Mouse (Mus musculus) CD4-positive helper T cell, adult 2 months (primary cell): ENCODE measurements around the gene Trabd2b.

Experiments used
- DNase-seq: peaks from one replicate; pipeline ENCODE4 v3.0.0-alpha.2; 2012; ENCODE audit warnings: low read depth, missing footprints, low spot score

Trabd2b gene

DNA sequence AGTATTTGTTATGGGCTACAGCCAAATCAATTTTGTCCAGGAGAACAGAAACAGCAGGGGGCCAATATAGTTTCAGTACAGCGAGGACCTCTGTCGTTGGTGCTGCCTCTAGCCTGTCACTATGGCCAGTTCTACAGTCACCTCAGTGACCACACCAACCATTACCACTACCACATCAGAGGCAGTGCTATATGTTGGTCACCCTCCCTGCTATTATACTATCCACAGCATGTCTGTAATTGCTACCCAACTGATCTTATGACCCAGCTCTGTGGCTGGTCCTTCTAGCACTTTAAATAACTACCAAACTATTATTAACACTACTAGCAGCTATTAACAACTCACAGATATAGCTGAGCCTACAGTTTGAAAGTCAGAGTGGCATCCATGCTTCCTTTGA is 87.5 kb downstream of the Trabd2b start:
- DNase-seq = no peak

DNA sequence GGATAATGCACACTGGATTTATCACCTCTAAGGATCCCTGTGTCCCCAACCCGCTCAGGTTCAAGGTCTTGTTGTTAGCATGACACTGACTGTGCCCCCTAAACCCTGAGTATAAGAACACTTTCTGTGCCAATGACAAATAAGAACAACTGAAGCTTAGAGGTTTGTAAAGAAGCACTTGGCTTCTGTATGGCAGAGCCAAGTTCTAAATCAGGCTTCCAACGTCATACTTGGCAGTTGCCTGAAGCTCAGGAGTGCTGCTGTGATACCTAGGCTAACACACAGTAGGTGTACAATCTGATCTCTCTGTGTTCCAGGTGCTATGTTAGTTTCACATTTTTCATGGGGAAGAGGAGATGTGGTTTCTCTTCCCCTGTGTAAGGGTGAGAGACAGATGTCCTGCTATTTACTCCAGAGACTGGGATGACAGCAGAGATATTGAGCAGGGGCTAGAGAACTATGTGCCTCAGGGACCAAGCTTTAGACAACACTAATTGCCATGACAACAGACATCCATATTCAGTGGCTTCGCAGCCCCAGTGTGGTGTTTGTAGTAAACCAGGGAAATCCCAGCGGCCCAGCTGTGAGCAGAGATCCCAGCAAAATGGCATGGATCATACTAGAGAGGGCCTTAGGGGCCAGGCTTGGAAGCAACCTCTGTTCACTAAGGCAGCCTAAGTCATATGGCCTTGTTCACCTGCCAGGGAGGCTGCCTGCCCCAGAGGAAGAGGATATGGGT is 89.3 kb downstream of the Trabd2b start:
- DNase-seq = no peak

DNA sequence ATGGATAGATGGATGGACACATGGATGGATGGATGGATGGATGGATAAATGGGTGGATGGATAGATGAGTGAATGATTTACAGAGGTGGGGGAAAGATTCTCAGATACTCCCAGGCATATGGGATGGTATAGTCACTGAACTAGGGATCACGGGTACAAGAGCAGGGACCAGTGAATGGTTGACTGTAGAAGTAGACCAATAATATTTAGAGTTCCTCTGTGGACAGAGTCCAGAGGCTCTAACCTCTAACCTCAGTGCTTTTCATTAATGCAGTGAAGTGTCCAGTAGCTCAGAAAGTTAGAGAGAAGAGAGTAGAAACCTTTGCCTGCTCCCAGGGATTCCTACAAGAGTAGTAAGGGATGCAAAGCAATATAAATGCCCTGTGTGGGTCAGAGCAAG is 93.1 kb downstream of the Trabd2b start:
- no peak for DNase-seq

DNA sequence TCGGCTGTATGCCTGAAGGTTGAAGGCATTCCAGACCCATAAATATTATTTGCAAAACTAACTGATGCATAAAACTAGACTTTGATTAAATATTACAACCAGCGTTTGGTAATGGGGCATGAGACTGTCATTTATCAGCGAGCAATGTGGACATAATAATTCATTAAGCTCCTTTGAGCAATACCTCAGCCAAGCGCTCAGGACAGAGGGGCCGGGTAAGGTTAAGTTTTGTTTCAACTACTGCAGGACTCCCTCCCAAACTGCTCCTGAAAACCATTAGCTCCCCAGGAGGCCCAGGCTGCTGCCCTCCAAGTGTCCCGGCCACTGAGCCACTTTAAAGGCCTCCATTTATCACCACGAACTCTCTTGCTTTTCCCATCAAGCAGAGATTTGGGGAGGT is 93.8 kb downstream of the Trabd2b start:
- no peak for DNase-seq

DNA sequence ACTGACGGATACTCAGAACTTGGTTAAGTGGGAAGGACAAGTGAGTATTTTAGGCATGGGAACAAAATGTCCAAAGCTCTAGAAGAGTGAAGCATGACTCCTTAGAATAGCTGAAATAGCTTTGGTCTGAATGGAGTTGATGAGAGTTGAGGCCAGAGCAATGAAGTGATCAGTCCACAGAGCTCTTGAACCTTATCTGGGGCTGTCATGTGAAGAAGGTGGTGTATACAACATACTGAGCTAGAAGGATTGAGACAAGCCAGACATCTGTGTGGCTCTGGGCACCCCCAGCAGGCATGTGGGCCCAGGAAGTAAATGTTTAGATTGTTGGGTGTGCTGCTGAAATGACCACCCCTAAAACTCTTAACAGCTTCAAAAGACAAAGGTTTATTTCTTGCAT is 94.5 kb downstream of the Trabd2b start:
- no peak for DNase-seq

DNA sequence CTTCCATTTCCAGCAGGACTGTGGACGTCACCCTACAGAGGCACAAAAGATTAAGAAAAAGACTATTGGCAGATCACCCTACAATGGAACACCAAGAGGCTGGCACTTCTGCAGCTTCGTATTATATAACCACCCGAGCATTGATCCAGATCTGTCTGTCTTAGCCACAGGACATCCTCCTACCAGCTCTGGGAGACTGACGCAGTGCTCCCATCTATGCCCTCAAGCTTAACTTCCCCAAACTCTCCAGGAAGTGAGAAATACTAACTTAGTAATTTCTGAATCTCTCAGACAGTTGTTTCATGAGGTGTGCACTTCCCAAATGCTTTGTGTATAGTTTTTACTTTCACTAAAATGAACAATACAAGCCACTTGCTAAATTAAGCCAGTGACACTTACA is 95.1 kb downstream of the Trabd2b start:
- DNase-seq = no peak

DNA sequence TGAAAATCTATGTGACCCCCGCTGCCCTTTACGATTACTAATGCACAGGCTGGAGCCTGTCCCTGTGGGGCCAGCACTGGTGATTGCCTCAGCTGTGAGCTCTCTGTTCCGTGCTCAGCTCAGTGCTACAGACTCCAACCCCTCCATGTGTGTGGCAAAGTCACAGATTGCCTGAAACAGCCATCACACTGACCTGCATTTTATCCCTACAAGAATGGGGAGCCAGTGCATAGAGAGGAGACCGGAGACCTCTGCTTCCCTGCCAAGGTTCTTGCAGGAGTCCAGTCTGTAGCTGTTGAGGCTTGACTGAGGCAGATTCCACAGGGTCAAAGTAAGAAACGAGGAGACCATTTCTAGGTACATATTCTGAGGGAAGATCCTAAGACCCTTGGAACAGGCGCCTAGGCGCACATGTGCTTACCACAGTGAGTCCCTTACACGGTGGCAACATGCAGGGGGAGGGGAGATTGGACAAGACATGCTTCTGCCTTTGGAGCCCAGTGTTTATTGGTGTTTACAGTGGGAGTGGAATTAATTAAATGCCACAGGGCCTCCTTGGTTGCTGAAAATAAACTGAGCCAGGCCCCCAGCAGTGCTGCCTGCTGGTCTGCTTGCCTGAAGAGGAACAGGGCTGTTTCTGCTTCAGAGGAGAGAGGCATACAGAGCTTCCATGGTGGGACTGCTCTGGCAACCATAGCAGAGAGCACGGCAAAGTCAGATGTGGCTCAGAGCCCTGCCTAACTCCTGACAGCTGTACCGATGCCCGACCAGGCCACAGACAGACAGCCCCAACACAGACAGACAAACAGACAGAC is 97.9 kb downstream of the Trabd2b start:
- DNase-seq = no peak

DNA sequence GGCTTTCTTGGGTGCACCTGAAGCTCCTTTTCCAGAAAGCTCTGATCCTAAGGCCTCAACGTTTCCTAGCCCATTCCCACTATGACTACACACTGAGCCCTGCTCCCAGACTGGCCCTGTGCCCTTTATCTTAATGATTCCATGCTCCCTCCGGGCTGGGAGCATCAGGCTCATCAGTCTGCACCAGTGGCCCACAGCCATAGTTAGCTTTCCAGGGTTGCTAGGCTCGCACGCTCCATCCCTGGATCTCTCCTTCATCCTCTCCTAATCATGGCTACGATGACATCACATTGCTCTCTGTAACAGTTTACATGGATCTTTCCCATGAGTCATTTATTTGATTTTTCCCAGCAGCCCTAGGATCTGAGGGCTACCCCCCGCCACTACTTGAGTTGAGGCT is 103.1 kb downstream of the Trabd2b start:
- no peak for DNase-seq

DNA sequence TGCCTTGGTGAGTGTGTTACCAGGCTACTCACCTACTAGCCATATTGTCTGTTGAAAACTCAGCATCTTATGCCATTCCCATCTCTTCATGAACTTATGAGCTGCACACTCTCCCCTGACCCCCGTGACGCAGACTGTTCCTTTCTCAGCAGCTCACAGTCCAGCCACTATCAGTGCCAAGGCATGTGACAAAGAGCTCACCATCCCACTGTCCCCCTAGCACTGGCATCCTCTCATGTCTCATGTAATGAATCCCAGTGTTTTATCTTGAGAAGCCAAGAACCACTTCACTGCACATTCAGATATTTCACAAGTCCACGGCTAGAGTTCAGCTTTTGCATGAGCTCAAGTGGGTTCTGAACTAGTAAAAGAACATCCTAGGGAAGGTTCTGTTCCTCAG is 105.1 kb downstream of the Trabd2b start:
- no peak for DNase-seq

DNA sequence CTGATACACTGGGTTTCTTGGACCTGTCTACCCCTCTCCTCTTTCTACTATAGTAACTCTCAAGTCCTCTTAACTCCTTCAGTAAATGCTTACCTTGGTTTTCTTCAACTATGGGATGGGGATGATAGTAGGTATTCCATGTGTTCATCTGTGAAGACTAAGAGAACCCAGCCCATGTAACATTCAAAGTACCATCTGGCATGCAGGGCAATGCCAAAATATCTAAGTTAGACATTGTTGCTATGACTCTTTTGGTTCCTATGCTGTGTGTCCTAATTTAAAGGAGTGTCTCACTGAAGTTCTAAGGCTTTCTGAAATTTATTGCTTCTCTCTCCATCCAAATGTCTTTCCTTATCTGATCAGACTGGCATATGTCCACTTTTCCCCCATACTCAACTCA is 106.6 kb downstream of the Trabd2b start:
- no peak for DNase-seq

DNA sequence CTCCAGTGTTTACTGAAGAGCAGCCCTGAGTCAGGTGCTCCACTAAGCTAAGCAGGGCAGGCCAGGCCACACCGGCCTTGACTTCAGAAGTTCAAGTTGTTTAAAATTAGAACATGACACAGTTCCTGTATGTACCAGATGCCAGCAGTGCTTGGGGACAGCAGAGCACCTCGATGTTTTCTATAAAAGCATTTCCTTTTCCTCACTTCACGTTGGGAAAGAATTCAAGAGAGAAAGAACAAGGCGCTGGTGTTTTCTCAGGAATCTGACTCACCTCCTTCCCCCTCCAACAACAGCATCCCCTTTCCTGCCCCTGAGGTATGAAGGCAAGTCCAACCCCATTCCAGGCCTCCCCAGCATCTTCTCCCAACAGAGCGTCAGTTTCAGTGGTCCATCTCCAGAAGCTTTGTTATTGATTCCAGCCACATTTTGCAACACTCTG is 108.8 kb downstream of the Trabd2b start:
- no peak for DNase-seq

DNA sequence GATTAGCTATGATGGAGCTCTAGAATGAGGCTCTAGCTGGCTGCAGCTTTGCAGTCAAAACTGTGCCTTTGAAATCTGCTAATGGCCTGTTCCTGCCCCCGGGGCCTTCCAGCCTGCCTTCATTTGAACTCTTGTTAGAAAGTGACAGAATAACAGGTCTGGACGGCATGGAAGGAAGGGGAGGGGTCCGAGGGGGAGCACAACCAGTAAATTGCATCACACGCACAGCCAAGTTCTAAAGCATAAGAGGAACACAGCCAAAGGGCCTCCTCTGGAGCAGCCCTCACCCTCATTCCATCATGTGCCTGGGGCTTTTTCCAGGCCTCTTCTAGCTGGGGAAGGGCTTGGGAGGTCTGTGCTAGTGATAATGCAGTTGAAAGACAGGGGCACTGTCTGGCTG is 110.1 kb downstream of the Trabd2b start:
- DNase-seq = no peak

DNA sequence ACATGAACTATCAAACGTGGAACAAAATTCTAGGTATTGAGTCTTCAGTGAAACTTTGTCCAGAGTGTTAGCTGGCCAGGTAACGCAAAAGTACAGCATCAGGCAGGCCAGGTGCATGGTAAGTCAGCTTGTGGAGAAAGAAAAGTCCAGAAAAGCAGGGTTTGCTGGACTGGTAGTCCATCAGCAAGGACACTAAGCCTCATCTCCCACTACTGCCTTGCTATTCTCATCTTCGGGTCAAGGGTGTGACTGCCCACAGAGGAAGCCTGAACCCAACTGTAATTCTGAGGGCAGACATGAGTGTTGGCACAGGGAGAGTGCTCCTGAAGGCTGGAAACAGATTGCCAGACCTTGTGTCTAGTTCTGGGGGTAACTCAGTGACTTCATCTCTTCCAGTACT is 111.5 kb downstream of the Trabd2b start:
- DNase-seq = no peak

DNA sequence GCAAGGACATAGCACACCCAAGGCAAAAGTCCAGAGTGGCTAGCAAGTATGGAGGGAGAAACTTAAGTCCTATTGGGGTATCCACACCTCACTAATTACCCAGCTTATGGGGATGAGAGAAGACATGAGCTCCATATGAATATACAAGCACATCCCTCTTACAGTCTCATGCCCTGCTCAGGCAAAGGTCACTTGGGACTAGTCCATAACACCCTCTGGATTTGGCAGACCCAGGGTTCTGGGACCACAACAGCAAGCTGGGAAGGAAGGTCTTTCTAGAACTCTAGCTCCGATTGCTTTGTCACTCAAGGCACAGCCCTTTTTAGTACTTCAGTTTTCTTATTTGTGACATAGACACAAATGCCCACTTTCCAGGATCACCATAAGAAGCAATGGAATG is 112.0 kb downstream of the Trabd2b start:
- DNase-seq = no peak

DNA sequence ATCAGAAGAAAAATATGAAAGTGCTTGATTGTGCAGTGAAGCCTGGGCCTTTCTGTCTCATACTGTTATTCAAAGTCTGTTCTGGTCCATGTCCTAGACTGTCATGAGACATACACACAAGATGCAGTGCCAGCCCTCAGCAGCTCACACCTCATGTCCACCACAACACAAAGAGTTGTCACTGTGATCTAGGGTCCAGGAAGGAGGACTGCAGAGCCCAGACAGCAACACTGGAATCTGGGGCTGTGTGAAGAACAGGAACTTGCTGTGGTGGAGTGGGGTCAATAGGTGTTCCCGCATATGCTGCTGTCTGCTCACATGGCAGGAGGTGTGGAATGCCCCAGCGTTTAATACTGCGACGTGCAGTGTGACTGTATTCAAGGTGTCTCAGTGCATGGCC is 112.8 kb downstream of the Trabd2b start:
- no peak for DNase-seq

DNA sequence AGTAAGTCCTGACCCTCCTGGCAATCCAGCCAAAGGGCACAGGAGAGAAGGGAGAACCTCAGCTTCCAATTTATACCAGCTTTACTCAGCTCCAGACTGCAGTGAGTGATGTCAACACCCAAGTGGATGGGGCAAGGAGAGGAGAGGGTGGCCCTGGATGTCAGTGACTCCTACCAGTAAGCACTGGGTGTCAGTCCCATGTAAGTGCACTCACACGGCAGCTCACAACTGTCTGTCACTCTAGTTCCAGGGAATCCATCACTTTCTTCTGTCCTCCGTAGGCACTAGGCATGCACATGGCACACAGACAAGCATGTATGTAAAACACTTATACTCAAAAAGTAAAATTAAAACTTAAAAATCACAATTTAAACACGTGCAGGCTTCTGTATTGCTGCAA is 113.4 kb downstream of the Trabd2b start:
- DNase-seq = no peak

DNA sequence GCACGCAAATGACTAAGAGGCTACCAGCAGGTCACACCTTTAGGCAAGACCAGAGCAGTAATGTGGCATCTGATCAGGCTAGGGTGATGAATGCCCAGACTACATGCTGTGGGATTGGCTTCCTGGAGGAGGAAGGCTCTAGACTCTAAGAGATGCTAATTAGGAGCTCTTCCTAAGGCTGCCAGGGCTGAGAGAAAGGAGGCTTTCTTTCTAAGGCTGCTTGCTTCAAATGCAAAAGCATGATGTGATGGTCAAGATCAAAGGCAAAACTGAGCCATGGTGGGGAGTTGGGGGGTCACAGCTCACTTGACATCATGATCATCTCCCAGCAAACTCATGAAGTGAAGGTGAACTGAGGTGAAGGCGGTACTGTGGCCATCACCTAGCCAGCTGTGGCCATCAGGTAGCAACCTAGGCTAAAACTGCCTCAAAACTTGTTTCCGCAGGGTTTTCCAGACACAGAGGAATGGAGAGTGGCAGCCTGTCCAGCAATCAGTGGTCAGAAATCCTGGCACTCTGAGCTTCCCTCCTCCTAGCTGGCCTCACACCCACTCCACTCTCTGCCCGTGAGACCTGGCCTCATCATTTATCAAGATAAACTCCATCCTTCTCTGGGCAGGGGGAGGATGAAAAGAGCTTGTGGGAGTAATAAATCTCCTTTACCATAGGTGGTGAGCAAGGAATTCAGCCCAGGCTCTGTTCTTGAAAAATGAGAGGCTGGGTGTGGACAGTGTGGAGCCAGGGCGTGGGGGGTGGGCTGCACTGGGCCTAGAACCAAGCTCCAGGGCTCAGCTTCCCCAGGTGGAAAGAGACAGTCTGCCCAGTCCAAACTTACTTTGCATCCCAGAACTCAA is 117.0 kb downstream of the Trabd2b start:
- DNase-seq = no peak

DNA sequence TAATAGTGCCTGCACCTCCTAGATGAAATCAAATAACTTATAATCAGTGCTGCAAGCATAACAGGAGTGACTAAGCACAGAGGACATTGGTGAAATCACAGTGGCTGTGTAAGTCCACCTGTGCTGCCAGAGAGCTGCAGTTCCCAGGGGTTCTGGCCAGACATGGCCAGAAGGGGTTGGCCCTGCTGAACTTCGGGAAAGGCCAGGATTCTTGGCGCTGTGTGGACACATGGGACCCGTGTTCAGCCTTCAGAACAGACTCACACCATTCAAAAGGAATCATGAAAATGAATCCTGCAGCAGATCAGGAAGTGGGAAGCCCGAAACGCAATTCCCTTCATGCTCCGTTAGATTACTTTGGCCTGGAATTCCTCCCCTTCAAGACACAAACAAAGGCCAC is 125.1 kb downstream of the Trabd2b start:
- no peak for DNase-seq

DNA sequence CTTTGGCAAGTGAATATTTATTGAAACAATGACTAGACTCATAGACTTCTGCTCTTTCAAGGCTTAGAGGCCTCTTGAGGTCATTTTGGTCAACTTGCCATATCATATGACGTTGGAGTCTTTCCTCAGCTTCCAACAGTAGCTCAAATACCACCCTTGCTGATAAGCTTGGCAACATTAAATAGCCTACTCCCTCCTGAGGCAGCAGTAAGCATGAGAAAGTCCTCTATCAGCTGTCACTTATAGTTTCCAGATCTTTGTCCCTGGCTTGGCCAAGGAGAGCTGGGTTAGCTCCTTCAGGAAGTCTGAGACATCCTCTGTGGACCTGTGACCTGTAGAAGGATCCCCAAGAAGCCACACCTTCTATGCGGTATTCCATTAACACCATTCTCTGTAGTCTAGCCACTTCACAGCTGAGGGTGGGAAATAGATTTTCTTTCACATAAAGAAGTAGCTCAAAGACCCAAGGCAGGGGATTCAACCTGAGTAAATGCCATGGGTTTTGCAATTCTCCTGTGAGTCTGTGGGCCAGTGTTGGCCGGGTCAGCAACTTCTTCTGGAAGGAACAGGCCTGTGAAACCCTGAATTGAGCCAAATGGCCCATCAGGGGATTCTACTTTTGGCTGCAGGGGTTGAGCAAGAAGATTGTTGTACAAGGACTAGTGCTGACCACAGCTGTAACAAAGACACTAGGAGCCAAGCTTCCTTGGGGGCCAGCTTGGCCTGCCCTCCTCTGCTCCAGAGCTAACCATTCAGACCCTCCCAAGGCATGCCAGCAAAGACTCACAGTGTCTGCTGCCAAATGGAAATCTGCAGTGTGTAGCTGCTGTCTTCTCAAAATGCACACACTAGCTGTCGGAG is 127.6 kb downstream of the Trabd2b start:
- DNase-seq = no peak

DNA sequence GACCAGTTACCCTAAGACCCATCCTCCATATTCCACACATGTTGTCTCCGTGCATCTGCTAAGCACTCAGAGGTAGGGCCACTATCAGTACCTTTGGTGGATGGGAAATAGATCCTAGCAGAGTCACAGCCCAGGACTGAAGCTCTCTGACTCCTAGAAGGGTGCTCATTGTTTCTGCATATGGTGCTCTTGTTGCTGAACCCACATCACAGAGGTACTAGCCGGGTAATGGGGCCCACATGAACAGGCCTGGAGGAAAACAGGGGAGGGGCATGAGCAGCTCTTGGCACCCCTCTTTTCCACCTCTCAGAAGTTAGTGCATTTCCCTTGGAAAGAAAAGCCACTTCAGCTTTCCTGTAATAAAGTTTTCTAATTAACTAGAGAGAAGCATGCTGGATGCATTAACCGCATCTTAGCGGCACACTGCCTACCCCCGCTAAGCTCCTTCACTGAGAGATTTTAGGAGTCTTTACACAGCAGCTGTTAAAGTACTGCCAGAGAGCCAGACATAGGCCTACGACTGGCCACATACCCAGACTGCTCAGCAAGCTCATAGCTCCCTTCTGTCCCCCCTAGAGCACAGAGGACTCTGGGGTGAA is 131.0 kb downstream of the Trabd2b start:
- DNase-seq = no peak

DNA sequence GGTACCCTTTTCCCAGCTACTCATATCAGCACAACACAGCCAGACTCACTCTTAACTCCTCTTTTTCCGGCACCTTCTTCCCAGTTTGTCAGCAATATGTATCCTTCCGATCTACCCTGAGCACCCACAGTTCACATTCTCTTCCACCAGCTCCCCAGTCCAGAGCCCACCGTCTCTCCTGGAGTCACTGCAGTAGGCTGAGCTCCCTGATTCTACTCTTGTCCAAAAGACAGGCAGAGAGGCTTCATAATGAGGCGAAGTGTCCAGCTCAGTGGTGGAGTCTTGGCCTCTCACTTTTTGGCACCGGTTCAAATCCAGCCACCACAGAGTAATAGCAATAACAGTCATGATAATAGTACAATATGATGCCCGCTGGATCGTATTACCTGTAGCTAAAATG is 133.5 kb downstream of the Trabd2b start:
- DNase-seq = no peak
